Mouse (Mus musculus) hindbrain, embryonic 10.5 days (tissue): ENCODE measurements at regions not wholly inside any gene's neighbourhood (a gene's known extent, or its start where the extent isn't known, plus 50 kb on each side); places are given as distances from the start of the nearest gene placed in this dataset.

Experiments used
- DNase-seq: peaks from one replicate; pipeline ENCODE4 v3.0.0-alpha.2; 2017; ENCODE audit warnings: low spot score
- H3K27ac ChIP-seq: fragments of 300-500 bp; sonication (generic); 2 replicates; pipeline ENCODE4 v1.5.1; 2016; ENCODE audit warnings: mild to moderate bottlenecking, moderate library complexity
- H3K27me3 ChIP-seq: fragments of 300-500 bp; sonication (generic); 2 replicates; pipeline ENCODE4 v1.6.1; 2016; ENCODE audit warnings: mild to moderate bottlenecking; ENCODE audit not compliant: poor library complexity, insufficient read depth, severe bottlenecking
- H3K36me3 ChIP-seq: fragments of 300-500 bp; sonication (generic); 2 replicates; pipeline ENCODE4 v1.6.1; 2016; ENCODE audit warnings: mild to moderate bottlenecking, moderate library complexity
- H3K4me1 ChIP-seq: fragments of 300-500 bp; sonication (generic); replicated peaks from 2 replicates; pipeline ENCODE4 v1.6.1; 2016; ENCODE audit warnings: mild to moderate bottlenecking
- H3K4me3 ChIP-seq: fragments of 300-500 bp; sonication (generic); 2 replicates; pipeline ENCODE4 v1.5.1; 2016; ENCODE audit warnings: mild to moderate bottlenecking, moderate library complexity
- H3K9me3 ChIP-seq: fragments of 300-500 bp; sonication (generic); 2 replicates; pipeline ENCODE4 v1.6.1; 2016; ENCODE audit warnings: mild to moderate bottlenecking, moderate library complexity
- WGBS: fragments of 180-500 bp; shearing (Covaris S2); methylation state at CpG from one replicate; pipeline ENCODE4 v1.1.7; 2016; 5-methylcytosine and 5-hydroxymethylcytosine counted together

- Histone ChIP-seq H3K4me1 (no peaks in the 10 kb centered on the region), H3K27ac (no peak overlapping the region), H3K36me3 (no peaks in the 10 kb centered on the region), H3K4me3 (no peak overlapping the region), H3K27me3 (no peaks in the 10 kb centered on the region), H3K9me3 (no peaks in the 10 kb centered on the region)
- WGBS, result 73% methylated on average over 7 of the region's 7 CpGs
- DNase-seq, result no peak
Measured at GRCm38 (mm10) chr17:72782775-72783174, 53.5 kb upstream of the Ypel5 start.

- no peak overlapping the region for H3K27ac ChIP-seq
- peak; percentile 62 for DNase-seq
- no peaks in the 10 kb centered on the region for H3K36me3 ChIP-seq
- no peak overlapping the region for H3K4me3 ChIP-seq
- H3K4me1 ChIP-seq, result no peaks in the 10 kb centered on the region
- no peaks in the 10 kb centered on the region for H3K27me3 ChIP-seq
- WGBS, result 33% methylated on average over 6 of the region's 6 CpGs
- no peaks in the 10 kb centered on the region for H3K9me3 ChIP-seq
Measured at GRCm38 (mm10) chr17:72781786-72782185, 54.5 kb upstream of the Ypel5 start.

- no peak for DNase-seq
- WGBS, result 68% methylated on average over 4 of the region's 4 CpGs
- Histone ChIP-seq H3K4me1 (no peaks in the 10 kb centered on the region), H3K27ac (no peak overlapping the region), H3K36me3 (no peaks in the 10 kb centered on the region), H3K27me3 (no peaks in the 10 kb centered on the region), H3K9me3 (no peaks in the 10 kb centered on the region), H3K4me3 (no peak overlapping the region)
Measured at GRCm38 (mm10) chr17:72768266-72768665, 68.0 kb upstream of the Ypel5 start.

- Histone ChIP-seq H3K9me3 (no peaks in the 10 kb centered on the region), H3K27ac (no peak overlapping the region), H3K4me3 (no peak overlapping the region), H3K36me3 (no peaks in the 10 kb centered on the region), H3K27me3 (no peaks in the 10 kb centered on the region), H3K4me1 (no peaks in the 10 kb centered on the region)
- DNase-seq, result no peak
- 64% methylated on average over 3 of the region's 3 CpGs for WGBS
Measured at GRCm38 (mm10) chr17:72760937-72761336, 75.3 kb upstream of the Ypel5 start.

GRCm38 (mm10) chr17:72746411-72746810 is 89.8 kb upstream of the Ypel5 start:
- H3K27me3 ChIP-seq, result no peaks in the 10 kb centered on the region
- H3K4me3 ChIP-seq, result no peak overlapping the region
- no peaks in the 10 kb centered on the region for H3K4me1 ChIP-seq
- H3K27ac ChIP-seq, result no peak overlapping the region
- DNase-seq, result no peak
- no peaks in the 10 kb centered on the region for H3K36me3 ChIP-seq
- 70% methylated on average over 4 of the region's 4 CpGs for WGBS
- no peaks in the 10 kb centered on the region for H3K9me3 ChIP-seq

- H3K4me1 ChIP-seq, result 0 out of 2 replicates have a peak, but pooled peaks cover 5% of the 10 kb centered on the region
- H3K9me3 ChIP-seq, result no peaks in the 10 kb centered on the region
- no peaks in the 10 kb centered on the region for H3K36me3 ChIP-seq
- no peak for DNase-seq
- no peak overlapping the region for H3K4me3 ChIP-seq
- H3K27me3 ChIP-seq, result no peaks in the 10 kb centered on the region
- H3K27ac ChIP-seq, result no peak overlapping the region
- 84% methylated on average over 1 of the region's 1 CpGs for WGBS
Measured at GRCm38 (mm10) chr17:72733006-72733405, 103.2 kb upstream of the Ypel5 start.

- 92% methylated on average over 6 of the region's 6 CpGs for WGBS
- Histone ChIP-seq H3K27ac (no peak overlapping the region), H3K9me3 (no peaks in the 10 kb centered on the region), H3K4me1 (0 out of 2 replicates have a peak, but pooled peaks cover 5% of the 10 kb centered on the region), H3K27me3 (no peaks in the 10 kb centered on the region), H3K4me3 (no peak overlapping the region), H3K36me3 (no peaks in the 10 kb centered on the region)
- no peak for DNase-seq
Measured at GRCm38 (mm10) chr17:72731691-72732090, 104.6 kb upstream of the Ypel5 start.

GRCm38 (mm10) chr17:72731175-72731574 is 105.1 kb upstream of the Ypel5 start:
- H3K4me1 ChIP-seq, result 0 out of 2 replicates have a peak, but pooled peaks cover 5% of the 10 kb centered on the region
- H3K27ac ChIP-seq, result no peak overlapping the region
- DNase-seq, result no peak
- no peaks in the 10 kb centered on the region for H3K36me3 ChIP-seq
- no peak overlapping the region for H3K4me3 ChIP-seq
- H3K27me3 ChIP-seq, result no peaks in the 10 kb centered on the region
- no peaks in the 10 kb centered on the region for H3K9me3 ChIP-seq
- WGBS, result 90% methylated on average over 5 of the region's 5 CpGs

GRCm38 (mm10) chr17:72720753-72721152 is 115.5 kb upstream of the Ypel5 start:
- H3K27me3 ChIP-seq, result no peaks in the 10 kb centered on the region
- H3K4me3 ChIP-seq, result no peak overlapping the region
- 51% methylated on average over 7 of the region's 7 CpGs for WGBS
- H3K27ac ChIP-seq, result no peak overlapping the region
- DNase-seq, result peak; percentile 29
- no peaks in the 10 kb centered on the region for H3K9me3 ChIP-seq
- H3K36me3 ChIP-seq, result no peaks in the 10 kb centered on the region
- H3K4me1 ChIP-seq, result no peaks in the 10 kb centered on the region

GRCm38 (mm10) chr17:72719618-72720017 is 115.2 kb upstream of the Alk start:
- DNase-seq, result no peak
- Histone ChIP-seq H3K9me3 (no peaks in the 10 kb centered on the region), H3K4me1 (no peaks in the 10 kb centered on the region), H3K27ac (no peak overlapping the region), H3K4me3 (no peak overlapping the region), H3K27me3 (no peaks in the 10 kb centered on the region), H3K36me3 (no peaks in the 10 kb centered on the region)
- 68% methylated on average over 4 of the region's 4 CpGs for WGBS

- H3K9me3 ChIP-seq, result no peaks in the 10 kb centered on the region
- H3K27ac ChIP-seq, result no peak overlapping the region
- no peaks in the 10 kb centered on the region for H3K36me3 ChIP-seq
- WGBS, result 88% methylated on average over 7 of the region's 7 CpGs
- peaks cover 3% of the 10 kb centered on the region; the same call in 1 of the 2 replicates for H3K4me1 ChIP-seq
- DNase-seq, result no peak
- no peaks in the 10 kb centered on the region for H3K27me3 ChIP-seq
- H3K4me3 ChIP-seq, result no peak overlapping the region
Measured at GRCm38 (mm10) chr17:72691630-72692029, 87.2 kb upstream of the Alk start.

- Histone ChIP-seq H3K27me3 (no peaks in the 10 kb centered on the region), H3K36me3 (no peaks in the 10 kb centered on the region), H3K27ac (no peak overlapping the region), H3K4me1 (peaks cover 3% of the 10 kb centered on the region; the same call in 1 of the 2 replicates), H3K9me3 (no peaks in the 10 kb centered on the region), H3K4me3 (no peak overlapping the region)
- DNase-seq, result no peak
- WGBS, result 95% methylated on average over 10 of the region's 10 CpGs
Measured at GRCm38 (mm10) chr17:72689606-72690005, 85.2 kb upstream of the Alk start.

GRCm38 (mm10) chr17:72688800-72689199 is 84.4 kb upstream of the Alk start:
- 83% methylated on average over 8 of the region's 8 CpGs for WGBS
- H3K27ac ChIP-seq, result no peak overlapping the region
- no peak for DNase-seq
- H3K4me3 ChIP-seq, result no peak overlapping the region
- H3K9me3 ChIP-seq, result no peaks in the 10 kb centered on the region
- peaks cover 2% of the 10 kb centered on the region; the same call in 1 of the 2 replicates for H3K4me1 ChIP-seq
- H3K27me3 ChIP-seq, result no peaks in the 10 kb centered on the region
- H3K36me3 ChIP-seq, result no peaks in the 10 kb centered on the region

- WGBS, result 88% methylated on average over 4 of the region's 4 CpGs
- Histone ChIP-seq H3K27ac (no peak overlapping the region), H3K4me3 (no peak overlapping the region), H3K27me3 (no peaks in the 10 kb centered on the region), H3K4me1 (no peaks in the 10 kb centered on the region), H3K9me3 (no peaks in the 10 kb centered on the region), H3K36me3 (no peaks in the 10 kb centered on the region)
- no peak for DNase-seq
Measured at GRCm38 (mm10) chr17:72674658-72675057, 70.2 kb upstream of the Alk start.
